Mouse (Mus musculus): ENCODE data around the gene Ccdc39. TPM values are rescaled to one million over a fixed set of nuclear protein-coding genes. Genes with fewer than 3 reads are reported as not detected.
A peak's percentile ranks its signal among the peaks of the same experiment; 100 is the strongest.

Gene Ccdc39
- polyA plus RNA-seq, 1 experiment: 0.20 TPM

DNA sequence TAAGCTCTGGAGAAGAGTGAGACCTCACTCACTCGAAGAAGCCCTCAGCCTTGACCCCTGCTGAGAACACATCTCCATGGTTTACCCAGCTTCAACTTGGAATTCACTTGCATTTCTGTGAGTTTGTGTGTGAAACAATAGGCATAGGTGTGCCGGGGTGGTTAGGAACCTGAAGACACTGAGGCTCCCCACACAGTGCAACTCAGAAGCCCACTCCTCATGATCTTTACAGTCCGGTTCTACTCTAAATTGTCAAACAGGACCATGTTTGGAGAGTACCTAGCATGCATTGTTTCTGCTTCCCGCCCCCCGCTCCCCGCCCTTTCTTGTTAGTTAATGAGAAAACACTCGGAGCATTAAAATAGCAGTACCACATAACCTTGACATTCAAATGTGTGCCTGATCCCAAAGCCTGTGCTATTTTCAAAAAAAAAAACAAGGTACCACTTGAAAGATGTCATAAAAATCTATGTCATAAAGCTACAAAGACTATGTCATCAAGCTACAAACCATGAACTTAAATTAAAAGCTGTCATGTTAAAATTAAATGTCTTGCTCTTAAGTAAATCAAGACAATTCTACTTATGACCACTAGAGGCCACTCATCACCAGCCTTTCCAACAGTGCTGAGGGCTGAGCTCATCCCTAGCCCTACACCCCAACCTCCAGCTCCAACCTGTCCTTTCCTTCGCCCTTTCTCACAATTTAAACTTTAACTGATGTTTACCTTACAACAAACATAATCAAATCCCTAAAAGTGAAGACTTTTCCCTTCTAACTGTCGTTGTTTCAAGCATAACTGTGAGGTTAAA, 19.8 kb downstream of the Ccdc39 start:
- no peaks in the 10 kb centered on the region for H3K36me3 ChIP-seq (ENCODE audit: control insufficient read depth, insufficient read depth)
- H3K4me3 ChIP-seq: no peak overlapping the region
- H3K27me3 ChIP-seq (ENCODE audit: control insufficient read depth, insufficient read depth, insufficient read length): no peaks in the 10 kb centered on the region
- H3K79me2 ChIP-seq (ENCODE audit: control insufficient read depth, insufficient read depth): no peaks in the 10 kb centered on the region
- no peak overlapping the region for H3K4me2 ChIP-seq (ENCODE audit: low read depth)
- H3ac ChIP-seq (ENCODE audit: control insufficient read depth, insufficient read length): no peak overlapping the region
- TF ChIP-seq TCF3 (IDR thresholded peaks at IDR 0.05; ENCODE audit: insufficient read length, low read depth) (no peak), MAX (IDR thresholded peaks at IDR 0.05; ENCODE audit: low read depth) (no peak), POLR2AphosphoS2 (IDR thresholded peaks at IDR 0.05; ENCODE audit: insufficient read length, low read depth) (no peak), TCF12 (IDR thresholded peaks at IDR 0.05; ENCODE audit: insufficient read depth, poor library complexity, severe bottlenecking) (no peak), CEBPB (IDR thresholded peaks at IDR 0.05; ENCODE audit: insufficient read depth, poor library complexity, severe bottlenecking) (no peak), SRF (IDR thresholded peaks at IDR 0.05; ENCODE audit: control insufficient read depth, insufficient read length, low read depth) (no peak), POLR2A (IDR thresholded peaks at IDR 0.05; ENCODE audit: insufficient read length, low read depth) (no peak), REST (IDR thresholded peaks at IDR 0.05; ENCODE audit: insufficient read depth, insufficient read length) (no peak), E2F4 (IDR thresholded peaks at IDR 0.05; ENCODE audit: insufficient read depth) (no peak)

- Histone ChIP-seq H3K4me2 (ENCODE audit: low read depth) (no peak overlapping the region), H3K36me3 (ENCODE audit: control insufficient read depth, insufficient read depth) (peaks cover 63% of the 10 kb centered on the region), H3K27me3 (ENCODE audit: control insufficient read depth, insufficient read depth, insufficient read length) (no peaks in the 10 kb centered on the region), H3K4me3 (no peak overlapping the region), H3K79me2 (ENCODE audit: control insufficient read depth, insufficient read depth) (peaks cover 6% of the 10 kb centered on the region), H3ac (ENCODE audit: control insufficient read depth, insufficient read length) (no peak overlapping the region)
- TF ChIP-seq E2F4 (IDR thresholded peaks at IDR 0.05; ENCODE audit: insufficient read depth): no peak
- TF ChIP-seq POLR2AphosphoS2 (IDR thresholded peaks at IDR 0.05; ENCODE audit: insufficient read length, low read depth): no peak
- TF ChIP-seq TCF3 (IDR thresholded peaks at IDR 0.05; ENCODE audit: insufficient read length, low read depth): no peak
- no peak for TF ChIP-seq USF1 (IDR thresholded peaks at IDR 0.05; ENCODE audit: low read depth)
- no peak for TF ChIP-seq CEBPB (IDR thresholded peaks at IDR 0.05; ENCODE audit: insufficient read depth, poor library complexity, severe bottlenecking)
- no peak for TF ChIP-seq MYOD1 (IDR thresholded peaks at IDR 0.05; ENCODE audit: control insufficient read depth in 1 of 3, insufficient read length in 2 of 3, low read depth in 2 of 3)
- no peak for TF ChIP-seq REST (IDR thresholded peaks at IDR 0.05; ENCODE audit: insufficient read depth, insufficient read length)
- TF ChIP-seq MYOG (IDR thresholded peaks at IDR 0.05; ENCODE audit: control insufficient read depth in 1 of 3, insufficient read depth in 1 of 3, insufficient read length in 2 of 3, low read depth in 2 of 3): no peak
- TF ChIP-seq MAX (IDR thresholded peaks at IDR 0.05; ENCODE audit: low read depth): no peak
- no peak for TF ChIP-seq POLR2A (IDR thresholded peaks at IDR 0.05; ENCODE audit: insufficient read length, low read depth)
- no peak for TF ChIP-seq SRF (IDR thresholded peaks at IDR 0.05; ENCODE audit: control insufficient read depth, insufficient read length, low read depth)
- no peak for TF ChIP-seq TCF12 (IDR thresholded peaks at IDR 0.05; ENCODE audit: insufficient read depth, poor library complexity, severe bottlenecking)
These were observed 37.0 kb downstream of the Ccdc39 start for GRCm38 (mm10) chr3:33807151-33807550.

- peak overlapping the region; percentile 41 for H3K4me3 ChIP-seq
- H3K79me2 ChIP-seq (ENCODE audit: control insufficient read depth, insufficient read depth): peaks cover 24% of the 10 kb centered on the region
- peak overlapping the region; percentile 96 for H3ac ChIP-seq (ENCODE audit: control insufficient read depth, insufficient read length)
- TF ChIP-seq POLR2AphosphoS2 (IDR thresholded peaks at IDR 0.05; ENCODE audit: insufficient read length, low read depth): no peak
- no peak for TF ChIP-seq E2F4 (IDR thresholded peaks at IDR 0.05; ENCODE audit: insufficient read depth)
- no peak for TF ChIP-seq MAX (IDR thresholded peaks at IDR 0.05; ENCODE audit: low read depth)
- no peak for TF ChIP-seq TCF3 (IDR thresholded peaks at IDR 0.05; ENCODE audit: insufficient read length, low read depth)
- no peak for TF ChIP-seq MYOD1 (IDR thresholded peaks at IDR 0.05; ENCODE audit: control insufficient read depth in 1 of 3, insufficient read length in 2 of 3, low read depth in 2 of 3)
- no peak for TF ChIP-seq SRF (IDR thresholded peaks at IDR 0.05; ENCODE audit: control insufficient read depth, insufficient read length, low read depth)
- TF ChIP-seq POLR2A (IDR thresholded peaks at IDR 0.05; ENCODE audit: insufficient read length, low read depth): no peak
- H3K4me2 ChIP-seq (ENCODE audit: low read depth): peak overlapping the region; percentile 60
- no peaks in the 10 kb centered on the region for H3K27me3 ChIP-seq (ENCODE audit: control insufficient read depth, insufficient read depth, insufficient read length)
- peaks cover 21% of the 10 kb centered on the region for H3K36me3 ChIP-seq (ENCODE audit: control insufficient read depth, insufficient read depth)
These were observed 43.6 kb downstream of the Ccdc39 start for GRCm38 (mm10) chr3:33800513-33800820.

DNA sequence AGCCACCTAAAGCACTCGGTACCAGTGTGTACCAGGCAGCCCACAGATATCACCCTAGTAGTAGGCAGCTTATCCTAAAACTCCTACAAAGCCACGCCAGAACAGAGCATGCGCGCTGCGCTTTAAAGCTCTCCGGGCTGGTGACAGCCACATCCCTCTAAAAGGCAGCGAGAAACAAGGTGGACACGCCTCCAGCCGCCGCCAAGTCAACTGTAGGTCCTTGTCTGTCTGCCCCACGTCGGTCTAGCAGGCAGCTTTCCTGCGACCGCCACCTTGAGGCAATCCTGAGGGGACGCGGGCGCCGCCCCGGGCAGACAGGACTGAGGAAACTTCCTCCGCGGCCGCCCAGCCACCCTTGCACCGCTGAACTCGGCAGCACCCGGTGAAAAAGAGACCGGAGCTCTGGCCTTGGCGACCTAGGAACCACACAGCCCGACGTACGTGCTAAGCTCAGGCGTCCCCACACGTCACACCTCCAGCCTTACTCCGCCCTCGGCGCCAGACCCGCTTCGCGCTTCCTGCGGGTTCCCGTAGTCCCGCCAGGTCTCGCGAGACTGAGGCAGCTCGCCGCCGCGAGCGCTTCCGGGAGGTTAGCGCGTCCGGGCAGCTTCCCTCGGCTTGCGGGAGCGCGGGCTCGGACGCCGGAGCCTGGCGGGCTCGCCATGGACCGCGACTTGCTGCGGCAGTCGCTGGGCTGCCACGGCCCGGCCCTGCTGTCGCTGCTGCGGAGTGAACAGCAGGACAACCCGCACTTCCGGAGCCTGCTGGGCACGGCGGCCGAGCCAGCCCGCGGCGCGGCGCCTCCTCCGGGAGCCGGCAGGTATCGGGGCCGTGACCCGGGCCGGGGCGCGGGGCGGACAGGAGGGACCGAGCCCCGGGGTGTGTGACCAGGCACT, 44.2 kb downstream of the Ccdc39 start, which contains the start of gene Ttc14:
Gene Ttc14 (plus strand): TSS at position 216 of the 896 bp plus-strand sequence.
- H3ac ChIP-seq (ENCODE audit: control insufficient read depth, insufficient read length): peak within 1 kb of the TSS; percentile 96
- no peaks in the 10 kb centered on the region for H3K27me3 ChIP-seq (ENCODE audit: control insufficient read depth, insufficient read depth, insufficient read length)
- H3K4me2 ChIP-seq (ENCODE audit: low read depth): peak within 1 kb of the TSS; percentile 99
- H3K36me3 ChIP-seq (ENCODE audit: control insufficient read depth, insufficient read depth): peaks cover 15% of the 10 kb centered on the region
- TF ChIP-seq MYOG (IDR thresholded peaks at IDR 0.05; ENCODE audit: control insufficient read depth in 1 of 3, insufficient read depth in 1 of 3, insufficient read length in 2 of 3, low read depth in 2 of 3) (peak in 1 of 3 experiments; percentile 20), USF1 (IDR thresholded peaks at IDR 0.05; ENCODE audit: low read depth) (no peak), E2F4 (IDR thresholded peaks at IDR 0.05; ENCODE audit: insufficient read depth) (peak; percentile 50), SRF (IDR thresholded peaks at IDR 0.05; ENCODE audit: control insufficient read depth, insufficient read length, low read depth) (no peak), REST (IDR thresholded peaks at IDR 0.05; ENCODE audit: insufficient read depth, insufficient read length) (no peak), POLR2A (IDR thresholded peaks at IDR 0.05; ENCODE audit: insufficient read length, low read depth) (peak; percentile 92), MAX (IDR thresholded peaks at IDR 0.05; ENCODE audit: low read depth) (no peak), POLR2AphosphoS2 (IDR thresholded peaks at IDR 0.05; ENCODE audit: insufficient read length, low read depth) (peak; percentile 77), TCF12 (IDR thresholded peaks at IDR 0.05; ENCODE audit: insufficient read depth, poor library complexity, severe bottlenecking) (no peak), TCF3 (IDR thresholded peaks at IDR 0.05; ENCODE audit: insufficient read length, low read depth) (no peak), CEBPB (IDR thresholded peaks at IDR 0.05; ENCODE audit: insufficient read depth, poor library complexity, severe bottlenecking) (no peak), MYOD1 (IDR thresholded peaks at IDR 0.05; ENCODE audit: control insufficient read depth in 1 of 3, insufficient read length in 2 of 3, low read depth in 2 of 3) (no peak)
- H3K79me2 ChIP-seq (ENCODE audit: control insufficient read depth, insufficient read depth): peaks cover 24% of the 10 kb centered on the region
- peak within 1 kb of the TSS; percentile 41 for H3K4me3 ChIP-seq
